Mouse (Mus musculus) liver, embryonic 14.5 days (tissue): ENCODE results near the gene Tpm3.

Source experiments
- CTCF ChIP-seq: IDR thresholded peaks from 2 replicates; pipeline ENCODE4 v1.5.1; 2016; ENCODE audit warnings: antibody characterized with exemption, low read depth, control low read depth
- EP300 ChIP-seq: IDR thresholded peaks from 2 replicates; pipeline ENCODE4 v1.6.1; 2016; ENCODE audit warnings: antibody characterized with exemption, low read depth

DNA sequence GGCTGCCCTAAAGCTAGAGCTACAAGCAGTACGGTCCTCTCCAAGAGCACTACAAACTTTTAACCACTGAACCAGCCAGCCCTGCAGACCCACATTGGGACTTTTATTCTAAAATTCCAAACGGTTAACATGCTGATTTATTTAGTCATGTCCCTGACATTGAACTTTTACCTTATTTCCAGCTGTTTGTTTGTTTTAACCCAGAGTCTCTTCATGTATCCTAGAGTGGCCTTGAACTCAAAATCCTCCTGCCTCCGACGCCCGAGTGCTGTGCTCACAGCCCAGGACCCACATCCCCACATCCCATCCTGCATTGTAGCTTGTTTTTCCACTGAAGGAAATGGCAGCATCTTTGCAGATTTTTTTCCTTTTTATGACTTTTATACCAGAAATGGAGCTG lies 62.5 kb downstream of the Tpm3 start:
- no peak for TF ChIP-seq CTCF
- no peak for TF ChIP-seq EP300
